Mouse (Mus musculus) bone marrow macrophage, adult 2 months (primary cell): ENCODE data around the gene Cep170. TPM values are rescaled to one million over a fixed set of nuclear protein-coding genes. Genes with fewer than 3 reads are reported as not detected.

ENCODE experiments used
- H3K27ac ChIP-seq: 2 replicates; pipeline ENCODE4 v1.5.1; 2012; ENCODE audit warnings: low read depth, low read length; ENCODE audit not compliant: insufficient read depth
- H3K4me1 ChIP-seq: 2 replicates; pipeline ENCODE4 v1.6.1; 2012; ENCODE audit warnings: low read length; ENCODE audit not compliant: control insufficient read depth, insufficient read depth
- H3K4me3 ChIP-seq: 2 replicates; pipeline ENCODE4 v1.5.1; 2012; ENCODE audit warnings: mild to moderate bottlenecking, low read length, moderate library complexity; ENCODE audit not compliant: insufficient read depth
- CTCF ChIP-seq: IDR thresholded peaks from 2 replicates; pipeline ENCODE4 v1.5.1; 2012; ENCODE audit warnings: low read depth, mild to moderate bottlenecking, low read length, moderate library complexity
- POLR2A ChIP-seq: IDR thresholded peaks from 2 replicates; pipeline ENCODE4 v1.6.1; 2012; ENCODE audit warnings: mild to moderate bottlenecking, low read depth, low read length, borderline replicate concordance
- polyA plus RNA-seq: library from polyadenylated mRNA; stranded (reverse); fragments of >200 nt; gene quantifications from 2 replicates; pipeline ENCODE4 v1.2.4, GENCODE M21; 2012; ENCODE audit not compliant: missing spikeins, insufficient read depth, insufficient read length

Cep170 gene
- polyA plus RNA-seq, 1 experiment = 60.1 TPM

DNA sequence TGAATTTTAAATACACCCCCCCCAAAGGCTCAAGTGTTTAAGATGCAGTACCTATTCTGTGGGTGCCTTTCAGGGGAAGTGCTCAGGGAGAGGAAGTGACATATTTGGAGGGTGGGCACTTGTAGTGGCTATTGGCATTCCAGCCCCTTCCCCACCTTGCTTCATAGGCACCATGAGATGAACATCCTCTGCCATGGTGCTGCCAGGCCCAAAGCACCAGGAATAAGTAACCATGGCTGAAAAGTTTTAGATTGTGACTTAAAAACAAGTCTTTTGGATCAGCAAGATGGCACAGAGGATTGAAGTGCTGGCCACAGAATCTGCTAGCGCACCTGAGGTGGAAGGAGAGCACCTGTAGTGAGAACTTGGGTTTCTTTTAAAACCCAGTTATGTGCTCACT lies 113.6 kb downstream of the Cep170 start:
- Histone ChIP-seq H3K4me3 (no peak overlapping the region), H3K4me1 (no peaks in the 10 kb centered on the region), H3K27ac (no peak overlapping the region)
- no peak for TF ChIP-seq CTCF
- TF ChIP-seq POLR2A = no peak

- H3K4me1 ChIP-seq = no peaks in the 10 kb centered on the region
- TF ChIP-seq CTCF = no peak
- TF ChIP-seq POLR2A = no peak
- H3K4me3 ChIP-seq = no peak overlapping the region
- H3K27ac ChIP-seq = no peak overlapping the region
These were observed 114.1 kb downstream of the Cep170 start for GRCm38 (mm10) chr1:176699793-176700192.

DNA sequence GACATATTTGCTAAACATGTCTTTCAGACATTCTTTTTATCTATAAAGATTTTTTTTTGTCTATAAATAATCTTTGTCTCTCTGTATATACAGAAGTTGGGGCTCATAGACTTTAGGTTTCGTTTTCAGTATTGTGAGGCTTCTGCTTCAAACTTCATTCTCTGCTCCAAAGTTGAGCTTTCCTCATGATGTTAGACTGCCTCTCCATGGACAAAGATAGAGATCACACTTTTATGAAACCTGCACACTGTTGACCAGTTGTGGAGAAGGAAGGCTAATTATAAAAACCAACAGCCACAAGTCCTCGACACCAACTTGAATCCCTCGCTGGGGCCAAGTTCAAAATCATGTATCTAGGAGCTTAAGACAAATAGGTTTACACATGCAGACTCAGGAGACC lies 115.2 kb downstream of the Cep170 start:
- TF ChIP-seq CTCF (no peak), POLR2A (no peak)
- no peaks in the 10 kb centered on the region for H3K4me1 ChIP-seq

DNA sequence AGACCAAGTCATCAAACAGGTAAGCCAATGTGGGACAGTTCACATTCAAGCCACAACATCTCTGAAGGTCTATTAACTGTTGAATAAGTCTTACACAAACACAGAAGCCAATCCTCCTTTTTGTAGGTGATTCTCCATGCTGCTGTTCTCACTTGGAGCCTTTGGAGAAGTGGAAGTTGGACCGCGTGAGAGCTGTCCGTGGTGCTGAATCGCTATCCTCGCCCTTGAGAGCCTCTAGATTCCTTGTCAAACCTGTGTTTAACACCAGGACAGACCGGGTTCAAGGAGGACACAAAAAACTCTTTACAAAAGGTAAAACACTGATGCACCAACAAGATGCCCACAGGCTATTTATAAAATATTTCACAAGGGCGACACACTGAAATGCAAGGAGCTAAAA lies 116.8 kb downstream of the Cep170 start:
- no peak overlapping the region for H3K27ac ChIP-seq
- no peak overlapping the region for H3K4me3 ChIP-seq
- TF ChIP-seq POLR2A (no peak), CTCF (no peak)
- H3K4me1 ChIP-seq = no peaks in the 10 kb centered on the region

More for the DNA sequence above, 115.2 kb downstream of the Cep170 start:
- no peak overlapping the region for H3K4me3 ChIP-seq
- H3K27ac ChIP-seq = no peak overlapping the region

DNA sequence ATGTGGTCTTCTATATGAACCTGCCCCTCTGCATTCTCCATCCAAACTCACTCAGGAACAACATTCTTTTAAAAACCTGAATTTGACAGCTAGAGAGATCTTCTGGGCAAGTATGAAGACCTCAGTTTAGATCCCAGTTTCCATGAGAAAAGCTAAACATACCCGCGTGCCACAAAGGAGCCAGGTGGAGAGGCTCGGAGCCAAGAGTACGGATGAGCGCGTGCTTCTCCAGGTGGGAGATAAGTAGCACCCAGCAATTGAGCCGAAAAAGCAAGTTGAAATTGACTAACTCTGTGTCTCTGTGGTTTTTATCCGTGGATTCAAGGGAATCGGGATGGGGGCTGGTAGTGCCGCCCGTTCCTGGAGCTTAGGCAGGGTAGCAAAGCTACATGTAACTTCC lies 122.8 kb downstream of the Cep170 start:
- H3K27ac ChIP-seq = no peak overlapping the region
- H3K4me3 ChIP-seq = no peak overlapping the region
- H3K4me1 ChIP-seq = no peaks in the 10 kb centered on the region
- no peak for TF ChIP-seq CTCF
- no peak for TF ChIP-seq POLR2A

- no peak overlapping the region for H3K4me3 ChIP-seq
- H3K4me1 ChIP-seq = no peaks in the 10 kb centered on the region
- no peak overlapping the region for H3K27ac ChIP-seq
- no peak for TF ChIP-seq POLR2A
- TF ChIP-seq CTCF = no peak
These were observed 125.5 kb downstream of the Cep170 start for GRCm38 (mm10) chr1:176688251-176688880.

Other genes with a start within 250 kb of the Cep170 start
- 24.5 and 26.0 TPM in 2 replicates for gene Sdccag8, start 593 bp upstream of the Cep170 start, polyA plus RNA-seq